Mouse (Mus musculus) kidney, embryonic 14.5 days (tissue): ENCODE results near the gene Snx29. TPM values are rescaled to one million over a fixed set of nuclear protein-coding genes. Genes with fewer than 3 reads are reported as not detected.
"Not testable (repeated sequence)": the region's sequence is repeated elsewhere in the genome, so short reads cannot be mapped to it uniquely, and the experiment has no call there.

Experiments
- ATAC-seq: fragments of 200-750 bp; cut with Nextera tagmentation; 2 replicates; pipeline ENCODE4 v1.8.0; 2017; ENCODE audit warnings: moderate number of reproducible peaks, mild to moderate bottlenecking, moderate TSS enrichment, moderate library complexity; ENCODE audit not compliant: low FRiP score, low TSS enrichment
- H3K27ac ChIP-seq: fragments of 300-500 bp; sonication (generic); 2 replicates; pipeline ENCODE4 v1.5.1; 2014; ENCODE audit warnings: low read depth, mild to moderate bottlenecking, low read length, moderate library complexity, mixed read lengths
- H3K27me3 ChIP-seq: fragments of 300-500 bp; sonication (generic); 2 replicates; pipeline ENCODE4 v1.6.1; 2014; ENCODE audit warnings: mild to moderate bottlenecking, low read length; ENCODE audit not compliant: control insufficient read depth, insufficient read depth
- H3K36me3 ChIP-seq: fragments of 300-500 bp; sonication (generic); 2 replicates; pipeline ENCODE4 v1.6.1; 2014; ENCODE audit warnings: low read length, mixed read lengths; ENCODE audit not compliant: control insufficient read depth, insufficient read depth
- H3K4me1 ChIP-seq: fragments of 300-500 bp; sonication (generic); 2 replicates; pipeline ENCODE4 v1.6.1; 2014; ENCODE audit warnings: low read length, mixed read lengths; ENCODE audit not compliant: control insufficient read depth, insufficient read depth
- H3K4me2 ChIP-seq: fragments of 300-500 bp; sonication (generic); replicated peaks from 2 replicates; pipeline ENCODE4 v1.6.1; 2014; ENCODE audit warnings: low read depth, mild to moderate bottlenecking, low read length
- H3K4me3 ChIP-seq: fragments of 300-500 bp; sonication (generic); 2 replicates; pipeline ENCODE4 v1.5.1; 2014; ENCODE audit warnings: mild to moderate bottlenecking, low read length
- H3K9ac ChIP-seq: fragments of 300-500 bp; sonication (generic); 2 replicates; pipeline ENCODE4 v1.6.1; 2014; ENCODE audit warnings: low read depth, mild to moderate bottlenecking, low read length, moderate library complexity
- H3K9me3 ChIP-seq: fragments of 300-500 bp; sonication (generic); 2 replicates; pipeline ENCODE4 v1.6.1; 2016; ENCODE audit warnings: low read length; ENCODE audit not compliant: control insufficient read depth
- WGBS: fragments of 180-500 bp; shearing (Covaris S2); extraction: QIAGEN DNeasy Blood & Tissue Kit; methylation state at CpG from one replicate; pipeline ENCODE4 v1.1.7; 2014; 5-methylcytosine and 5-hydroxymethylcytosine counted together
- polyA plus RNA-seq: library from polyadenylated mRNA; unstranded; fragments of >200 nt; fragmentation: Nextera tagmentation; extraction: Ambion mirVana; gene quantifications from 2 replicates; pipeline ENCODE4 v1.2.1, GENCODE M21; 2014

Gene Snx29
- polyA plus RNA-seq, 1 experiment from 2014 or later: 17.7 TPM

GRCm38 (mm10) chr16:11408726-11409125, 86.0 kb downstream of the Snx29 start:
- ATAC-seq: no peak
- WGBS: 84% methylated on average over 4 of the region's 4 CpGs
- Histone ChIP-seq H3K4me2 (no peak overlapping the region), H3K27me3 (no peaks in the 10 kb centered on the region), H3K9me3 (no peaks in the 10 kb centered on the region), H3K36me3 (peaks cover 4% of the 10 kb centered on the region; the same call in 1 of the 2 replicates), H3K4me1 (peaks cover 12% of the 10 kb centered on the region; the same call in 1 of the 2 replicates), H3K27ac (no peak overlapping the region), H3K9ac (no peak overlapping the region), H3K4me3 (no peak overlapping the region)

- Histone ChIP-seq H3K27ac (no peak overlapping the region), H3K27me3 (no peaks in the 10 kb centered on the region), H3K9ac (no peak overlapping the region), H3K4me3 (no peak overlapping the region), H3K4me2 (no peak overlapping the region), H3K9me3 (no peaks in the 10 kb centered on the region), H3K4me1 (no peaks in the 10 kb centered on the region), H3K36me3 (no peaks in the 10 kb centered on the region; the same call in 1 of the 2 replicates)
- ATAC-seq: no peak
- WGBS: 85% methylated on average over 2 of the region's 2 CpGs
Measured at GRCm38 (mm10) chr16:11414631-11415030, 91.9 kb downstream of the Snx29 start.

- WGBS: 17% methylated on average over 7 of the region's 7 CpGs
- no peak overlapping the region for H3K4me3 ChIP-seq
- H3K27ac ChIP-seq: no peak overlapping the region
- no peaks in the 10 kb centered on the region for H3K27me3 ChIP-seq
- H3K36me3 ChIP-seq: peaks cover 6% of the 10 kb centered on the region; the same call in 1 of the 2 replicates
- no peaks in the 10 kb centered on the region for H3K9me3 ChIP-seq
- no peaks in the 10 kb centered on the region for H3K4me1 ChIP-seq
- H3K9ac ChIP-seq: no peak overlapping the region
- H3K4me2 ChIP-seq: no peak overlapping the region
- peak; percentile 68; the same call in 1 of the 2 replicates for ATAC-seq
Measured at GRCm38 (mm10) chr16:11418183-11418588, 95.5 kb downstream of the Snx29 start.

GRCm38 (mm10) chr16:11420311-11421080, 97.8 kb downstream of the Snx29 start:
- H3K27ac ChIP-seq: no peak overlapping the region
- H3K4me2 ChIP-seq: no peak overlapping the region
- no peaks in the 10 kb centered on the region for H3K9me3 ChIP-seq
- 0 out of 2 replicates have a peak, but pooled peaks cover 3% of the 10 kb centered on the region for H3K4me1 ChIP-seq
- H3K27me3 ChIP-seq: no peaks in the 10 kb centered on the region
- H3K9ac ChIP-seq: no peak overlapping the region
- ATAC-seq: no peak
- WGBS: 93% methylated on average over 12 of the region's 12 CpGs
- no peak overlapping the region for H3K4me3 ChIP-seq
- H3K36me3 ChIP-seq: peaks cover 6% of the 10 kb centered on the region; the same call in 1 of the 2 replicates

GRCm38 (mm10) chr16:11422165-11422564, 99.5 kb downstream of the Snx29 start:
- ATAC-seq: no peak
- H3K9me3 ChIP-seq: no peaks in the 10 kb centered on the region
- WGBS: 90% methylated on average over 1 of the region's 1 CpGs

GRCm38 (mm10) chr16:11422889-11423610, 100.3 kb downstream of the Snx29 start:
- no peaks in the 10 kb centered on the region for H3K9me3 ChIP-seq
- H3K27ac ChIP-seq: no peak overlapping the region
- H3K9ac ChIP-seq: no peak overlapping the region
- H3K4me1 ChIP-seq: 0 out of 2 replicates have a peak, but pooled peaks cover 4% of the 10 kb centered on the region
- no peaks in the 10 kb centered on the region for H3K27me3 ChIP-seq
- peaks cover 6% of the 10 kb centered on the region; the same call in 1 of the 2 replicates for H3K36me3 ChIP-seq
- ATAC-seq: no peak
- 92% methylated on average over 2 of the region's 2 CpGs for WGBS
- H3K4me2 ChIP-seq: no peak overlapping the region
- no peak overlapping the region for H3K4me3 ChIP-seq

More at GRCm38 (mm10) chr16:11422165-11422564, 99.5 kb downstream of the Snx29 start:
- no peak overlapping the region for H3K4me2 ChIP-seq
- 0 out of 2 replicates have a peak, but pooled peaks cover 4% of the 10 kb centered on the region for H3K4me1 ChIP-seq
- H3K27me3 ChIP-seq: no peaks in the 10 kb centered on the region
- peaks cover 6% of the 10 kb centered on the region; the same call in 1 of the 2 replicates for H3K36me3 ChIP-seq
- H3K9ac ChIP-seq: no peak overlapping the region
- H3K4me3 ChIP-seq: no peak overlapping the region
- no peak overlapping the region for H3K27ac ChIP-seq

- H3K4me1 ChIP-seq, H3K9ac ChIP-seq, H3K4me3 ChIP-seq, H3K4me2 ChIP-seq, H3K27ac ChIP-seq, H3K36me3 ChIP-seq, H3K27me3 ChIP-seq, H3K9me3 ChIP-seq, ATAC-seq: not testable (repeated sequence)
- 97% methylated on average over 2 of the region's 2 CpGs for WGBS
Measured at GRCm38 (mm10) chr16:11423611-11424297, 101.0 kb downstream of the Snx29 start.

GRCm38 (mm10) chr16:11424568-11425145, 101.9 kb downstream of the Snx29 start:
- peaks cover 6% of the 10 kb centered on the region; the same call in 1 of the 2 replicates for H3K36me3 ChIP-seq
- 87% methylated on average over 9 of the region's 9 CpGs for WGBS
- H3K9ac ChIP-seq: no peak overlapping the region
- H3K4me3 ChIP-seq: no peak overlapping the region
- no peaks in the 10 kb centered on the region for H3K9me3 ChIP-seq
- H3K27me3 ChIP-seq: no peaks in the 10 kb centered on the region
- H3K4me2 ChIP-seq: no peak overlapping the region
- H3K4me1 ChIP-seq: 0 out of 2 replicates have a peak, but pooled peaks cover 4% of the 10 kb centered on the region
- no peak overlapping the region for H3K27ac ChIP-seq
- no peak for ATAC-seq
